Mouse (Mus musculus): ENCODE results near the gene Filip1l. TPM values are rescaled to one million over a fixed set of nuclear protein-coding genes. Genes with fewer than 3 reads are reported as not detected.

Filip1l gene
- total RNA-seq, 1 experiment: 7.4 TPM

GRCm38 (mm10) chr16:57369846-57370496 is 17.1 kb downstream of the Filip1l start:
- Histone ChIP-seq H3K36me3 (ENCODE audit: control insufficient read depth, insufficient read depth, low read length, poor library complexity, severe bottlenecking) (no peaks in the 10 kb centered on the region), H3K27ac (ENCODE audit: insufficient read depth, low read depth, low read length, poor library complexity, severe bottlenecking) (no peak overlapping the region), H3K9me3 (ENCODE audit: control insufficient read depth, insufficient read depth, low read depth, low read length) (no peaks in the 10 kb centered on the region), H3K4me1 (ENCODE audit: control insufficient read depth in 2 of 2, insufficient read depth in 2 of 2, low read length in 2 of 2, poor library complexity in 1 of 2) (no peaks in the 10 kb centered on the region), H3K4me3 (ENCODE audit: insufficient read depth in 1 of 2, low read depth in 1 of 2, low read length in 2 of 2, poor library complexity in 1 of 2, severe bottlenecking in 1 of 2) (no peak overlapping the region), H3K9ac (ENCODE audit: insufficient read depth, low read depth, low read length, poor library complexity, severe bottlenecking) (no peak overlapping the region)
- TF ChIP-seq ZC3H11A (IDR thresholded peaks at IDR 0.05; ENCODE audit: borderline replicate concordance, low read depth, low read length) (no peak), MAFK (IDR thresholded peaks at IDR 0.05; ENCODE audit: insufficient read depth, low read depth, low read length) (no peak), ZNF384 (IDR thresholded peaks at IDR 0.05; ENCODE audit: low read depth, low read length) (no peak), CHD2 (IDR thresholded peaks at IDR 0.05; ENCODE audit: low read depth, low read length) (no peak), HCFC1 (IDR thresholded peaks at IDR 0.05; ENCODE audit: borderline replicate concordance, insufficient read depth, low read length) (no peak)
- no peak for DNase-seq (ENCODE audit: low read depth, low spot score)
- in situ Hi-C loops (cut with MboI; ENCODE audit: low sequenced_read_pairs in 2 of 2, unreplicated experiment in 2 of 2): no loop called here

DNA sequence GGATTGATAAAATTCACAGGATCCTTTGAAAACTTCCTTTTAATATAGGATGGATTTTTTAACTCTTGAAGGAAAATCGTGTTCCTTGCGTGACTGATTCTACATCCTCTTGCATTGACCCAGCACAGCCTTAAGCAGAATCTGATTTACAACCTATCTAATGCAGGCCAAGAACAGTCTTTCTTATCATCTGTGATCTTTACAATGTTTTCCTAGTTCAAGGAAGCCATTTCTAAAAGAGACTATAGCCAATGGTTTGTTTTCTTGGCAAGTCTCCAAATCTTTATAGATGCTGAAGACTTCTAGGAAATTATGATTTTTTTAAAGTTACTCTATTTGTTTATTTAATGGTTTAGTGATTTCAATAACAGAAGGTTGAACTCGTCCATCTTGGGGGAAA is 19.3 kb downstream of the Filip1l start:
- Histone ChIP-seq H3K27ac (ENCODE audit: insufficient read depth, low read depth, low read length, poor library complexity, severe bottlenecking) (no peak overlapping the region), H3K9me3 (ENCODE audit: control insufficient read depth, insufficient read depth, low read depth, low read length) (no peaks in the 10 kb centered on the region), H3K4me3 (ENCODE audit: insufficient read depth in 1 of 2, low read depth in 1 of 2, low read length in 2 of 2, poor library complexity in 1 of 2, severe bottlenecking in 1 of 2) (no peak overlapping the region), H3K4me1 (ENCODE audit: control insufficient read depth in 2 of 2, insufficient read depth in 2 of 2, low read length in 2 of 2, poor library complexity in 1 of 2) (no peaks in the 10 kb centered on the region), H3K9ac (ENCODE audit: insufficient read depth, low read depth, low read length, poor library complexity, severe bottlenecking) (no peak overlapping the region), H3K36me3 (ENCODE audit: control insufficient read depth, insufficient read depth, low read length, poor library complexity, severe bottlenecking) (no peaks in the 10 kb centered on the region)
- DNase-seq (ENCODE audit: low read depth, low spot score): no peak
- TF ChIP-seq CHD2 (IDR thresholded peaks at IDR 0.05; ENCODE audit: low read depth, low read length) (no peak), HCFC1 (IDR thresholded peaks at IDR 0.05; ENCODE audit: borderline replicate concordance, insufficient read depth, low read length) (no peak), MAFK (IDR thresholded peaks at IDR 0.05; ENCODE audit: insufficient read depth, low read depth, low read length) (no peak)
- in situ Hi-C loops (cut with MboI; ENCODE audit: low sequenced_read_pairs in 2 of 2, unreplicated experiment in 2 of 2): no loop called here

- no peak for DNase-seq (ENCODE audit: low read depth, low spot score)
- H3K27ac ChIP-seq (ENCODE audit: insufficient read depth, low read depth, low read length, poor library complexity, severe bottlenecking): no peak overlapping the region
- H3K9me3 ChIP-seq (ENCODE audit: control insufficient read depth, insufficient read depth, low read depth, low read length): no peaks in the 10 kb centered on the region
- H3K4me1 ChIP-seq (ENCODE audit: control insufficient read depth in 2 of 2, insufficient read depth in 2 of 2, low read length in 2 of 2, poor library complexity in 1 of 2): no peaks in the 10 kb centered on the region
- H3K36me3 ChIP-seq (ENCODE audit: control insufficient read depth, insufficient read depth, low read length, poor library complexity, severe bottlenecking): no peaks in the 10 kb centered on the region
- in situ Hi-C loops (cut with MboI; ENCODE audit: low sequenced_read_pairs in 2 of 2, unreplicated experiment in 2 of 2): no loop called here
- TF ChIP-seq ZNF384 (IDR thresholded peaks at IDR 0.05; ENCODE audit: low read depth, low read length) (no peak), HCFC1 (IDR thresholded peaks at IDR 0.05; ENCODE audit: borderline replicate concordance, insufficient read depth, low read length) (no peak)
- H3K9ac ChIP-seq (ENCODE audit: insufficient read depth, low read depth, low read length, poor library complexity, severe bottlenecking): no peak overlapping the region
- H3K4me3 ChIP-seq (ENCODE audit: insufficient read depth in 1 of 2, low read depth in 1 of 2, low read length in 2 of 2, poor library complexity in 1 of 2, severe bottlenecking in 1 of 2): no peak overlapping the region
These were observed 22.4 kb downstream of the Filip1l start for GRCm38 (mm10) chr16:57375248-57375837.

GRCm38 (mm10) chr16:57378631-57379330 is 25.9 kb downstream of the Filip1l start:
- no peak for TF ChIP-seq ZC3H11A (IDR thresholded peaks at IDR 0.05; ENCODE audit: borderline replicate concordance, low read depth, low read length)
- no peak for TF ChIP-seq CHD2 (IDR thresholded peaks at IDR 0.05; ENCODE audit: low read depth, low read length)
- TF ChIP-seq MAFK (IDR thresholded peaks at IDR 0.05; ENCODE audit: insufficient read depth, low read depth, low read length): no peak
- no peak for TF ChIP-seq HCFC1 (IDR thresholded peaks at IDR 0.05; ENCODE audit: borderline replicate concordance, insufficient read depth, low read length)
- TF ChIP-seq ZNF384 (IDR thresholded peaks at IDR 0.05; ENCODE audit: low read depth, low read length): no peak
- Histone ChIP-seq H3K4me1 (ENCODE audit: control insufficient read depth in 2 of 2, insufficient read depth in 2 of 2, low read length in 2 of 2, poor library complexity in 1 of 2) (no peaks in the 10 kb centered on the region), H3K27ac (ENCODE audit: insufficient read depth, low read depth, low read length, poor library complexity, severe bottlenecking) (no peak overlapping the region), H3K9ac (ENCODE audit: insufficient read depth, low read depth, low read length, poor library complexity, severe bottlenecking) (no peak overlapping the region), H3K36me3 (ENCODE audit: control insufficient read depth, insufficient read depth, low read length, poor library complexity, severe bottlenecking) (no peaks in the 10 kb centered on the region), H3K9me3 (ENCODE audit: control insufficient read depth, insufficient read depth, low read depth, low read length) (no peaks in the 10 kb centered on the region), H3K4me3 (ENCODE audit: insufficient read depth in 1 of 2, low read depth in 1 of 2, low read length in 2 of 2, poor library complexity in 1 of 2, severe bottlenecking in 1 of 2) (no peak overlapping the region)
- in situ Hi-C loops (cut with MboI; ENCODE audit: low sequenced_read_pairs in 2 of 2, unreplicated experiment in 2 of 2): no loop called here
- no peak for DNase-seq (ENCODE audit: low read depth, low spot score)
